Mouse (Mus musculus): ENCODE measurements around the gene Hmga2. TPM values are rescaled to one million over a fixed set of nuclear protein-coding genes. Genes with fewer than 3 reads are reported as not detected.
A peak's percentile ranks its signal among the peaks of the same experiment; 100 is the strongest.
"Not testable (repeated sequence)": the region's sequence is repeated elsewhere in the genome, so short reads cannot be mapped to it uniquely, and the experiment has no call there.

Gene Hmga2
- polyA plus RNA-seq, 1 experiment from 2014 or later: 160 TPM

GRCm38 (mm10) chr10:120339324-120339723 lies 136.9 kb downstream of the Hmga2 start:
- Histone ChIP-seq H3K4me3 (no peak overlapping the region), H3K27me3 (ENCODE audit: low read depth, poor library complexity, severe bottlenecking) (no peaks in the 10 kb centered on the region), H3K4me1 (peaks cover 16% of the 10 kb centered on the region), H3K27ac (0 out of 2 replicates have a peak overlapping the region, but pooled peaks have one; percentile 38), H3K9me3 (replicated peaks) (no peaks in the 10 kb centered on the region), H3K36me3 (no peaks in the 10 kb centered on the region)
- 67% methylated on average over 4 of the region's 4 CpGs for WGBS
- no peak for DNase-seq (ENCODE audit: low spot score)

- Histone ChIP-seq H3K9me3 (replicated peaks) (no peaks in the 10 kb centered on the region), H3K4me1 (peaks cover 16% of the 10 kb centered on the region), H3K27ac (no peak overlapping the region), H3K4me3 (no peak overlapping the region), H3K36me3 (no peaks in the 10 kb centered on the region), H3K27me3 (ENCODE audit: low read depth, poor library complexity, severe bottlenecking) (no peaks in the 10 kb centered on the region)
- peak; percentile 27 for DNase-seq (ENCODE audit: low spot score)
- 68% methylated on average over 5 of the region's 5 CpGs for WGBS
Observed at GRCm38 (mm10) chr10:120338841-120339240, 137.4 kb downstream of the Hmga2 start.

DNA sequence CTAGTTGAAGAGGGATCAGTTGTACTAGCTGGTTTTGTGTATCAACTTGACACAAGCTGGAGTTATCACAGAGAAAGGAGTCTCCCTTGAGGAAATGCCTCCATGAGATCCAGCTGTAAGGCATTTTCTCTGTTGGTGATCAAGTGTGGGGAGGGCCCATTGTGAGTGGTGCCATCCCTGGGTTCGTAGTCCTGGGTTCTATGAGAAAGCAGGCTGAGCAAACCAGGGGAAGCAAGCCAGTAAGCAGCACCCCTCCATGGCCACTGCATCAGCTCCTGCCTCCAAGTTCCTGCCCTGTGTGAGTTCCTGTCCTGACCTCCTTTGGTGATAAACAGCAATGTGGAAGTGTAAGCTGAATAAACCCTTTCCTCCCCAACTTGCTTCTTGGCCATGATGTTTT lies 137.8 kb downstream of the Hmga2 start:
- not testable (repeated sequence) for H3K9me3 ChIP-seq (replicated peaks); H3K4me3 ChIP-seq; DNase-seq (ENCODE audit: low spot score); H3K27ac ChIP-seq; H3K36me3 ChIP-seq; H3K27me3 ChIP-seq (ENCODE audit: low read depth, poor library complexity, severe bottlenecking)
- WGBS: 87% methylated on average over 1 of the region's 1 CpGs
- peaks cover 16% of the 10 kb centered on the region for H3K4me1 ChIP-seq

- Histone ChIP-seq H3K27ac (peak overlapping the region; percentile 31; the same call in 1 of the 2 replicates), H3K27me3 (ENCODE audit: low read depth, poor library complexity, severe bottlenecking) (no peaks in the 10 kb centered on the region), H3K4me1 (peaks cover 36% of the 10 kb centered on the region), H3K4me3 (no peak overlapping the region), H3K9me3 (replicated peaks) (no peaks in the 10 kb centered on the region), H3K36me3 (no peaks in the 10 kb centered on the region)
- no peak for DNase-seq (ENCODE audit: low spot score)
- 94% methylated on average over 14 of the region's 14 CpGs for WGBS
Observed at GRCm38 (mm10) chr10:120327946-120328345, 148.3 kb downstream of the Hmga2 start.

DNA sequence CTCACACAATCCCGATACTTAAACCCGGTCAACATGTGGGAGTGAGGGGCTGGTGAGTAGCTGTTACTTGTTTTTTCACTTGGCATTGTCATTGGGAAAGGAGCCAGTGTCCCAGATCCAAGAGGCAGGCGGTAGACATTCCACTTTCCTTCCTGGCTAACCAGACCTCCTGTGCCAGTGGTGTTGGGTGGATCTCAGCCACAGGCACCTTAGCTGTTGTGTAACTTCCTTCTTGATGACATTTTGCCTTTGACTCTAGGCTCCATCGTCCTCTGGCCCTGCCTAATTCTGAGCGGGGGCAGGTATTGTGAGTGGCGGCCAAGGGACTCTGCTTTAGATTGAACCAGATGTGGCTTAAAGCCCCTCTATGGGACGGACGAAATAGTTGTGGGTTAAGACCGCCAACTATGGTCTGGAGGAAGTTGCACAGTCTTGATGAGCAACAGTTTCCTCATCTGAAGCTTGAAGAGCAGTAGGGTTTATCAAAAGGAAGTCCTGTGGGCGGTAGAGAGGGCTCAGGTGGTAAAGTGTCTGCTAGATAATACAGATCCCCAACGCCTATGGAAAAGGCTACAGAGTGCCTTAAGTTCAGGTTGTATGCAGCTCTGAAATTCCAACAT lies 152.6 kb downstream of the Hmga2 start:
- no peaks in the 10 kb centered on the region for H3K27me3 ChIP-seq (ENCODE audit: low read depth, poor library complexity, severe bottlenecking)
- DNase-seq (ENCODE audit: low spot score): no peak
- H3K4me1 ChIP-seq: peaks cover 36% of the 10 kb centered on the region
- H3K9me3 ChIP-seq (replicated peaks): no peaks in the 10 kb centered on the region
- WGBS: 90% methylated on average over 11 of the region's 11 CpGs
- no peak overlapping the region for H3K4me3 ChIP-seq
- H3K36me3 ChIP-seq: no peaks in the 10 kb centered on the region
- H3K27ac ChIP-seq: no peak overlapping the region

DNA sequence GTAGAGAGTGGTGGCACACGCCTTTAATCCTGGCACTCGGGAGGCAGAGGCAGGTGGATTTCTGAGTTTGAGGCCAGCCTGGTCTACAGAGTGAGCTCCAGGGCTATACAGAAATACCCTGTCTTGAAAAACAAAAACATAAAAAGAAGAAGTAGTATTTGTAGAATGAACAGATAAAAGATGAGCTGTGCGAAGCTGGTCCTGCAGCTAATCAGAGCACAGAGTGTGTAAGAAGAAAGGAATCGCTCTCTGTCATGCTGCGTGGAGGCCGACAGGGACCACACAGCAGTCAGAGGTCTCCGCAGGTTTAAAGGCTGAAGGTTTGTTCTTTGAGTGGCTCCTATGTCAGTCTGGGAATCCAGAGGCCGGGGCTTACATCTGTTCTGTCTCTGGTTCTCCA lies 153.5 kb downstream of the Hmga2 start:
- H3K9me3 ChIP-seq (replicated peaks): no peaks in the 10 kb centered on the region

DNA sequence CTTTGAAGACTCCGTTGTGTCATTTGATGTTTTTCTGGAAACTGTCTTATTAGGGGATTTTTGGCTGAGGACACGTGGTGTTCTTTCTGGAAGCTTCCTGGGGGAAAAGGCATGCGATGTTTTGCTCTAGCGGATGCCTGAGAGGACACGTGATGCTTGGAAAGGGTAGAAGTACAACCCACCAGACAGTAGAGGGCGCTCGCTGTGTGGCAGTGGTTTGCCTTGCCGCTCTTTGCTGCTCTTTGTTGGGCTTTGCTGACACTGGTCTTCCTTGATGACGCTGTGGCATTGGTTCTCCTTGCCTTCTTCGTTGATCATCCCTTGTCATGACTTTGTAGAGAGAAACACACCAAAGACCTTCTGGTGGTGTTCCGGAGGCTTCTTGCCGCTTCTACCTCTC lies 156.7 kb downstream of the Hmga2 start:
- no peaks in the 10 kb centered on the region for H3K36me3 ChIP-seq
- H3K27ac ChIP-seq: no peak overlapping the region
- no peak overlapping the region for H3K4me3 ChIP-seq
- peaks cover 15% of the 10 kb centered on the region for H3K4me1 ChIP-seq
- DNase-seq (ENCODE audit: low spot score): no peak
- 94% methylated on average over 12 of the region's 12 CpGs for WGBS
- no peaks in the 10 kb centered on the region for H3K27me3 ChIP-seq (ENCODE audit: low read depth, poor library complexity, severe bottlenecking)
- H3K9me3 ChIP-seq (replicated peaks): no peaks in the 10 kb centered on the region

More for the DNA sequence above, 153.5 kb downstream of the Hmga2 start:
- WGBS: 90% methylated on average over 8 of the region's 8 CpGs
- H3K27me3 ChIP-seq (ENCODE audit: low read depth, poor library complexity, severe bottlenecking): no peaks in the 10 kb centered on the region
- H3K4me1 ChIP-seq: peaks cover 28% of the 10 kb centered on the region
- no peaks in the 10 kb centered on the region for H3K36me3 ChIP-seq
- no peak overlapping the region for H3K27ac ChIP-seq
- no peak for DNase-seq (ENCODE audit: low spot score)
- H3K4me3 ChIP-seq: no peak overlapping the region

MicroRNAs within 50 kb of the gene (microRNA counts, 519-probe panel; counts per million panel counts)
- microRNA mmu-miR-763: 684 counts per million, percentile 72 among the panel's probes with 10 or more counts

Small RNAs within 50 kb of the gene (microRNA-seq; reads per million reads assigned to microRNA genes)
- gene Mir763: 0.88 reads per million

Other genes with a start within 250 kb of the Hmga2 start
- 61.6 and 70.2 TPM in 2 replicates for gene Llph, start 249.4 kb downstream of the Hmga2 start, polyA plus RNA-seq (2016; fragmentation: Nextera tagmentation; extraction: Ambion mirVana)

All from limb, embryonic 10.5 days (tissue).